Mouse (Mus musculus) layer of hippocampus, postnatal 36 days (tissue): ENCODE results near the gene Cdk17. TPM values are rescaled to one million over a fixed set of nuclear protein-coding genes. Genes with fewer than 3 reads are reported as not detected.
A peak's percentile ranks its signal among the peaks of the same experiment; 100 is the strongest.

ENCODE experiments used
- DNase-seq, 2 experiments: peaks; one replicate each; pipeline ENCODE4 v3.0.0; 2022
- microRNA-seq, 2 experiments: library from miRNA; unstranded; fragments of <30 nt; microRNA quantifications; one replicate each; pipeline ENCODE4 v1.2.0; 2021
- total RNA-seq, 2 experiments: library from RNA; stranded (reverse); gene quantifications; 2 replicates each; pipeline ENCODE4 v1.2.3; 2021

The Cdk17 gene
- total RNA-seq, 2 experiments from 2014 or later = 193 to 200 TPM

GRCm38 (mm10) chr10:93289404-93289803 lies 128.7 kb downstream of the Cdk17 start:
- DNase-seq = no peak

- DNase-seq = no peak
Measured at GRCm38 (mm10) chr10:93291352-93291751, 130.7 kb downstream of the Cdk17 start.

DNA sequence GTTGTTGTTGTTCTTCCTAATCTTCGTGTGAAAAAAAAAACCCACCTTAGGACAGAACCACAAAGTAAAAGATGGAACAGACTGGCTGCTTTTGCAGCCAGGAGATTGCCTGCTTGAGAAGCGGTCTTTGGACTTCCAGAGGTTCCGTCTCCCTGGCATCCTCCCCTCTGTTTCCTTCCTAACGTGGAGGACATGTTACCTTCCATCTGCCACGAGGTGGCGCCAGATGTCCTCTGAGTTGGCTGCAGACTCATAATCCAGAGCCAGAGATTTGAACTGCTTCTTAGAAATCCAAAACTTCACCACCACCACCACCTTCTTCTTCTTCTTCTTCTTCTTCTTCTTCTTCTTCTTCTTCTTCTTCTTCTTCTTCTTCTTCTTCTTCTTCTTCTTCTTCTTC lies 131.2 kb downstream of the Cdk17 start:
- peak; percentile 61 to 70 for DNase-seq

- DNase-seq = no peak
Measured at GRCm38 (mm10) chr10:93293621-93294020, 132.9 kb downstream of the Cdk17 start.

DNA sequence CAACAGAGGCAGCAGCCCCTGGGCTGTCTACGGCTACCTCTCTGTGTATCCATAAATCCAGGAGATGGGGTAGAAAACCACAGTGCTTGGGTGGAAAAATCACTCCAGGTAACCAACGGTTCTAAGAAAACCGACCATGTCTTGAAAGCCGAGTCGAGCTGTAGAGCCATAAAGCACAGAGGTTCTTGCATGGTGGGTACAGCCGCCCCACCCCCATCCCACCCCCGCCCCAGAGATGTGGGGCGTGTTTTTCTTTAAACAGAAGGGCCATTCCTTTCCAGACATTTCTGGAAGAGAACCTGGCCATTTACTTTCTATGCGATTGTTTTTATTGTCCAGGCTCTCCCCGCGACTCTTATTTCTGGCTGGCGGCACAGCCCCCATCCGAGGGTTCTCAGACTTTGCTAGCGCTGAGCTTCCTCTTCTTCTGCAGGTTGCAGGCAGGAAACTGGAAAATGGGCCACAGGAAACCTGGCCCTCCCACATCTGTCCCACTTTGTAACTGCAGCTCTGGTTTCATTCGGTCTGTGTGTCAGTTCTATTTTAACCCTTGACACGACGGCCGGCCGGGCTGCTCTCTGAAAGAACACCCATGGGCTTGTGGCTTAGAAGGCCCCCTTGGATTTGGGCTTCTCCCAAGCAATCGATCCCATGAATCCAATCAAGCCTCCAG lies 134.0 kb downstream of the Cdk17 start:
- no peak for DNase-seq

DNA sequence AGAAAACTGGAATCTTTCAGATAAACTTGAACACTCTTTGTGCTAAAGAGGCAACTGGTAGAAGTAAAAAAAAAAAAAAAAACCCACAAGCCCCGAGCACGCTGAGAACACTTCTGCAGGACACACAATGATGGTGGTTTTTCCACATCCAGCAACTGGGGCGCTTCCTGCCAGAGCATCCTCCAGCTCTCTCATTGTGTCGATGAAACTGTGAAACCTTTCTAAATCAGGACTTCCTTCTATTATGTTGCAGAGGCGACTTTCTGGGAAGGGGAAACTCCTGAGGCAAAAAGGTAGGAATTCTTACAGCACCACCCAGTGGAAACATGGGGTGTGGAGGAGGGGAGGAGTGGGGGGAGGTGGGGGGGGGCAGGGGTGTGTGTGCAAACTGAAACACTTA lies 137.1 kb downstream of the Cdk17 start:
- DNase-seq = no peak

- no peak for DNase-seq
Measured at GRCm38 (mm10) chr10:93298208-93298607, 137.5 kb downstream of the Cdk17 start.

DNA sequence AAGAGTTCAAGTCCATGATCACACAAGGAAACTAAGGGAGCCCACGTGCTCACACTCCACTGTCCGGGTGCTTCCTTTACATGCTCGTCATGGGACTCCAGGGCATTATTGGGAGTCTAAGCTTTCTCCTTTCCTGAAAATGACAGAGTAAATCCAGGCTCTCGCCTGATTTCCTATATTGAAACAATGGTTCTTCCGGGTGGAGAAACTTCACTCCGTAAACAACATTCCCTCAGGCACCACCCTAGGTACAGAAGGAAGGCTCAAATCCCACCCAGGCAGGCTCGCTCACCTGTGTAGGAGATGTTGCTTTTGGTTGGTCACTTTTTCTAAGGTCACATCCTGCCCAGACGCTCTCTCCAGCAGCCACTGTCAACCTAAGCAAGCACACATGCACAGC lies 141.2 kb downstream of the Cdk17 start:
- DNase-seq = no peak

DNA sequence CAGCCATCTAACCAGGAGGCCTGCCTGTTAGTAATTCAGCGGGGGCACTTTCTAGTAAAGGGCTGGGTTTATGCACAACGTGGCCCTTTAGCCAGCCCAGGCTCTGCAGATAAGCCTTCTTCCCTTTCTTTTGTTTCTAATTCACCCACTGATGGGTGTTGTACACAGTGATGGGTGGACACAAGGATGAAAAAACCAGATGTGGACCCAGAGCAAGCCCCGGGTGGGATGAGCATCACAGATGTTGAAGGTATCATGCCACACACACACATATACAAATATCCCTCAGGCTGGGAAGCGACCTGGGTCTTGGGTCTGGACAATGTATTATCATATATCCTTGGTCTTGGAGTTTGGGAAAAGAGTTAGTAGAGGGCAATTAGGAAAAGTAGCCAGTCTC lies 142.6 kb downstream of the Cdk17 start:
- DNase-seq = no peak

DNA sequence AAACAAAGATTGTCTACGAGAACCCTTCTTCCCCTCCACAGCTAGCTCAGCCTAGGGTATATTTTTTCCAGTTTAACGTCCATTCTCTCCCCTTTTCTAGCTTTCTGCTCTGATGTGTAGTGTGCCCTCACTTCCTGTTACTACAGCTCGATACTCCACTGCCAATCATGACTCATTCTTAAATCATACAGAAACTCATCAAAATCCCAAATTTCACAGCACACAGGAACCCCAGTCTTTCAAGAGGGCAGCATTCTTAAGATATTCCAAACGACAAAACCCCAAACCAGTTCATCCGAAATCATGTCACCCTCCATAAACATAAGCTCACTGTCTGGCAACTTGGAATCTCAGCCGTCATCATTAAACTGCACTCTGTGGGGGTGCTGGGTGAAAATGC lies 145.3 kb downstream of the Cdk17 start:
- DNase-seq = no peak

GRCm38 (mm10) chr10:93306367-93306766 lies 145.7 kb downstream of the Cdk17 start:
- DNase-seq = no peak

GRCm38 (mm10) chr10:93309131-93309933 lies 148.7 kb downstream of the Cdk17 start:
- DNase-seq = no peak

- DNase-seq = no peak
Measured at GRCm38 (mm10) chr10:93309934-93310621, 149.4 kb downstream of the Cdk17 start.

GRCm38 (mm10) chr10:93310721-93311411 lies 150.2 kb downstream of the Cdk17 start, which contains the start of gene Elk3:
TSS of gene Elk3 (minus strand) at chr10:93311135.
- DNase-seq = no peak

GRCm38 (mm10) chr10:93311576-93311975 lies 150.9 kb downstream of the Cdk17 start:
- DNase-seq = no peak

Small RNA genes lying within 50 kb of the gene (microRNA-seq; reads per million reads assigned to microRNA genes)
- 0.30 to 0.42 reads per million in 2 experiments for gene Mir1931

Other genes starting within 250 kb of the Cdk17 start
- 10 to 100 TPM; 17.8 to 18.1 TPM for gene Cfap54, start 79.3 kb upstream of the Cdk17 start, total RNA-seq
- 1 to 10 TPM; 7.4 to 8.9 TPM for gene Elk3, start 150.3 kb downstream of the Cdk17 start, total RNA-seq